Mouse (Mus musculus) cerebellum, postnatal 14 days (tissue): Measurements from ENCODE around the gene Kpnb1.

Experiments used
- DNase-seq, 2 experiments: peaks; one replicate each; pipeline ENCODE4 v3.0.0; 2021; ENCODE audit warnings: mixed read lengths in 2 of 2

Gene Kpnb1

DNA sequence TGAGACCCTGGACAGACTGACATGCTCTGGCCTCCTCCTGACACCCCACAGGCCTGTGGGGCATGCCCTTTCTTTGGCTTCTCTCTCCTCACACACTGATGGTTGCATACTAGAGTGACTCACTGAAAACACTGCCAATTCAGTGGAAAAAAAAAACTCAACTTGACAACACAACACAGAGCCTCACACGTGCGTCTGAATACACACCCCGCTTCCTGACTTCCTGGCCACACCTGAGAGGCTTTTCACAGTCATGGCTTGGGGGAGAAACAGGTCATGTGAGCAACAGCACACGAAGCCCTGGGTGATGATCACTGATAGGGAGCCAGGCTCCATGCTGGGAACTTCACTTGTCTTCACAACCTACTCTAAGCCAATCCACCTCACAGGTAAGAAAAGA lies 46.9 kb downstream of the Kpnb1 start:
- DNase-seq: no peak

DNA sequence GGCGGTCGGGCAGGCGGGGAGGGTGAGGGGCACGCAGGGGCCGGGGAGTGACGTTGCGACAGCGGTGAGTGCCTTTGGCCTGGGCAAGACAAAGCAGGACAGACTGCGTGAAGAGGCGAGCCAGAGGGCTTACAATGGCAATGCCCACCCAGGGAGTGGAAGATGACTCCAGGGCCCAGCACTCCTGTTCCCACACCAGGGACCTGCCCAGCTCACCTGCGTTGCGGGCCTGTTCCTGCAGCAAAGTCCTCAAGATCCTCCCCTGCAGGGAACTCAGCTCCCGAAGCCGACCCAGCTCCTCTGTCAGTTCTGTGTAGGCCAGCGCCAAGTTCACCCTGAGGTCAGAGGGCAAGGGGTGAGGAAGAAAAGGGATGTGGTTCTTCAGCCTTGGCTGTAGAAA lies 48.4 kb downstream of the Kpnb1 start:
- no peak for DNase-seq

DNA sequence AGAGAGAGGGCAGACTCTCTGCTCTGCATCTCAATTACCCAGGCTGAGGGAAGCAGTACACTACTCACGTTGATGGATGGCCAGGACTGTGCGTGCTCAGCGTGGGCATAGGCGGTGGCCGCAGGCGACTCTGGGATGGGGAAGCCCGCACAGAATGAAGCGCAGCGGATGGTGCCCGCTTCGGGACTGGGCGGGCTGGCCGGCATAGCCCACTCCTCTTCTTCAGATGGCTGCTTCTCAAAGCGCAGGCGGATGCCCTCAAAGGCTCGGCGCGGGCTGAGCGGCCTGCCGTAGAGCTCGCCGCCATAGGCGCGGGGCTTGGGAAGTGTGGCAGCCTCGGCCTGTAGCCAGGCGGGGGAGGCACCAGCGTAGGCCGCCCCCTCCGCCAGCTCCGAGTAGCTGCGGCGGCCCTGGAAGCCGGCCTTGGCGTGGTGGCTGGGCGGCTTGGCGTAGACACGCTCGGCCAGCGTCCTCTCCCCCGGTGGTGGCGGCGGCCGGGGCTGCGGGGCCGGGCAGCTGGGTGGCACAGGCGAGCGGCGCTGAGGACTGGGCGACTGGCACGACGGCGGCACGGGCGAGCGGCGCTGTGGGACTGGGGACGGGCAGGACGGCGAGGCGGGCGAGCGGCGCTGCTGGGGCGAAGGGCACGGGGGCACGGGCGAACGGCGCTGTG lies 49.0 kb downstream of the Kpnb1 start:
- DNase-seq: peak; percentile 70 to 72

DNA sequence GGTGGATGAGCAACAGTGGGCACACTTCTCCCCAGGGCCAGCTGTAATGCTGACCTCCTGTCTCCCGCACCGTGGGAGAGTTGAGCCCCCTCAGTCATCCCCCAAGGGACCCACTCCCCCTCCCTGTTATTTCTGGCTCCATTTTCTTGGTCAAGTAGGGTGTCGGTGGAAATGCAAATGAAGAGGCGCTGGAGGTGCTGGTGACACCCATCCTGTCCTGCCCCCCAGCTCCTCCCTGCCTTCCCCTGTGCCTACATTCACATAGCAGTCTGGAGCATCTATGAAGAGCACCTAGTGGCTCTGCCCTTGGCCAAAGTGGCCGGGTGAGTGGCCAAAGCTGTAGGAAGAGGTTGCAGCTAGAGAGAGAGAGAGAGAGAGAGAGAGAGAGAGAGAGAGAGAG lies 54.4 kb downstream of the Kpnb1 start:
- DNase-seq: no peak

DNA sequence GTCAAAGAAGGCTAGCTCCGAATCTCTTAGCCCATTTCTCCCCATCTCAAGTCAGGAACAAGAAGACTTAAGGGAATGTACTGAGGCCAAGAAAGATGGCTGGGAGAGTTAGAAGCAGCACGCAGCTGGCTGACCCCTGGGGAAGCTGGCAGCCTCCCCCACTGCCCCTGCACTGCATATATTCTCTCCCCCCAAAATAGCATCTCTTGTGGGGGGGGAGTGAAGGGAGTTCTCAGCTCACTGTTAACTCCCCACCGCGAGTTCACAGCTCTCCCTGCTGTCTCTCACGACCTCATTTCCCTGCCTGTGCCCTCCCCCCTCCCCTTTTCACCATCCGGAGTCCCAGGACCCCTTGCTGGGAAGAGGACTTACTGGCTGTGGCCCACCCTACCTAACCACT lies 55.5 kb downstream of the Kpnb1 start:
- no peak for DNase-seq

DNA sequence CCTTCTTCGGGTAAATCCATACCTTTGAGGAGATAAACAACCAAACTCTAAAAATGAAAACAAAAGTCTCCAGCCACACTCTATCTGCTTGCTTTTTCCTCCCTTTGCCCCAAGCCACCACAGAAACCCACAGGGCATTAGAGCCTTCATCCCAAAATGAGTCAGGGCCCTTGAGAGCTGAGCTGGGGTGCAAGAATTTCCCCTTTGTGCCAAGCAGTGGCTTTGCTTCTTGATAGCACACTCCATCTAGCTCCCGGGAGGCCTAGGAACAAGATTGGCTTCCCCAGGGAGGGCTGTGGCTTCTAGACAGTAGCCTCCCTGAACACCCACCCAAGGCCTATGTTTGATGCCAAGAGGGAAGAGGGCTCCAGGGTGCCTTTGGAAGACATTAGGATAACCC lies 56.0 kb downstream of the Kpnb1 start:
- no peak for DNase-seq

DNA sequence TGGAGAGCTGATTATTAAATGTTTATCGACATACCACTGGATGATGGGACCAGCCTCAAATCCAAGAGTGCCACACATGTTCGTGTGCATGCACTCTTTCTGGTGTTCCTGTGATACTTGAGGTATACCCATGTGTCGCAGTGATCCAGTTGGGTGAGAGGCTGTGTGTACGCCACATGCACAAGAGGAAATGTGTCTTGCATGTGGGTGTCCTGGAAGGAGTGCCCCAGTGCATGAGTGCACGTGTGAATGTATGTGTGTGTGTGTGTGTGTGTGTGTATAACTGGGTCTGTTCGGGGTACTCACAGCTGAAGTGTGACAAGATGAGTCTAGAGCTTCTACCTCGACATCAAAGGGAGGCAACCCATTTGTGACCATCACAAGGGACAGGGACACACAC lies 57.4 kb downstream of the Kpnb1 start:
- DNase-seq: no peak

DNA sequence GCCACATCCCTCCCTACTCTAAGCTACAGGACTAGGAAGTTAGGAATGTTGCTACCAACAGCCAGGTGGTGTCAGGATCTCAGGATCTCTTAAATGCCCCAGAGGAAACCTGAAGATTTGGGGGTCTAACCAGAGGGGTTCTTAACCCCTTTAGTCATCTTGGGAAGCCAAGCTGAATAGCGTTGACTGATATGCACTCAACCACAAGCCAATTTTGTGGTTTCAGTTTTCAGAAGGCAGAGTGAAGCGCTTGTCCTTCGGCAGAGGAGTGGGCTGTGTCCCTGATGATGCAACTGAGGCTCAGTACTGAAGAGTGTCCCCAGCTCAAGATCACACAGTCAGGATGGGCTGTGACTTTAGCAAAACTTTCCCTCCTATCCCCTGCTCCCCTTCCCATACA lies 58.7 kb downstream of the Kpnb1 start:
- DNase-seq: no peak

DNA sequence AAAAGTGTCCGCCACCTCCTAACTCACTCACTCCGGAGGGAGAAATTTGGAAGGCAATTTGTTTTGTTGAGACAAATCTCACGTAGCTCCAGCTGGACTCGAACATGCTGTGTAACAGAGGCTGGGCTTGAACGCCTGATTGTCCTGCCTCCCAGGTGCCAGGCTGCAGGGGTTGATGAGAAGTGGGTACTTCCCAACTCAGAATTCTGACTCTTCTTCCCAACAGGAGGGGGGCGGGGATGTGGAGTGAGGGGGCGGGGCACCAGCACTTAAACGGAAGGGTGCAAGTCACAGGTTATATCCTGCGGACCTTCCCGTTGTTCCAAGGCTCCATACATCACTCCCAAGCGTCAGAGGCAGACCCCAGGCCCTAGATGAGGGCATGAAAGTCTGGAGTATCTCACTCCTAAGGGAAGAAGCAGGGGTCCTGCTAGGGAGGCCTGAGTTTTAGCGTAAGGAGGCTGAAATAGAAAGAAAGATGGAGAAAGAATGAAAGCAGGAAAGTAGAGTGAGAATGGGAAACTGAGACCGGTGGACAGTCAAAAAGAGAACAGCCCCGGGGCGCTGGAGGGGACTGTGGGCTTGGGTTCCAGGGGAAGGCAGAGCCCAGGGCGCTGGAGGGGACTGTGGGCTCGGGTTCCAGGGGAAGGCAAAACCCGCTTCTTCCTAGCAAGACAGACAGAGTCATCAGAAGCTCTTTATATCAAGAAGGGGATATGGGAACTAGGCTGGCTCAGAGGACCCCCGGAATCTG lies 60.0 kb downstream of the Kpnb1 start:
- DNase-seq: no peak

DNA sequence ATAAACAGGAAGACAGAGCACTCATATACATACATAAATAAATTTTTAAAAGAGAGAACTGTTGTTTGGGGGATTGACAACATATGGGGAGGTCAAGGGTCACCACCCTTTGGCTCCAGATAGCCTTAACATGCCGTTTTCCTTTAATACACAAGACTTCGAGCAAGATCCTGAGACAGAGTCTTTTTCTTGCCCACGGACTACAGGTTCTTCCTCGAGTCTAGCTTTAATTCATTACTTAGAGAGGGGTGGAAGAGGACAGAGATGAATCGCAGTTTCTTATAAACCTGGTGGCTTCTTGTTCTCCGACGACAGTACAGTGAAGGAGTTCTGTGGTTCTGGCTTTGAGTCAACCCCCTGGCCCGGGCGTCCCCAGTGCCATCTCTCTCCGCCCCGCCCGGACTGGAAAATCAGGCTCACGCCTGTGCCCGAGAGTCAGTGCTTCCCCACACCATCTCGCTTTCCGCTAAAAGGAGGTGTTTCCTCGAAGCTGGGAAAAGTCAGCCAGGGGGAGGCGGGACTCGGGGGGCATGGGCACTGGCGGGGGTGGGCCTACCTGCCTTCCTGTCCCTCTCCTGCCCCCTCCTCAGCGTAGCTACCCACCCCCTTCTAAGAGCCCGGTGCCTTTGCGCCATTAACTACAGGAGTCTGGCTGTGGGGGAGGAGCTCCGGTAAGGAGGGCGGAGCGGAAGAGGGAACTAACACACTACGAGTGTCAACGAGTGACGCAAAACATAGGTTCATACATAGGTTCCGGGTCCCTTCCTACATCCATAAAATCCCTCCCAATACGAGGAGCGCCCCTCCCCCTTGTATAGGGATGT lies 60.8 kb downstream of the Kpnb1 start:
- DNase-seq: peak; percentile 31 to 59

DNA sequence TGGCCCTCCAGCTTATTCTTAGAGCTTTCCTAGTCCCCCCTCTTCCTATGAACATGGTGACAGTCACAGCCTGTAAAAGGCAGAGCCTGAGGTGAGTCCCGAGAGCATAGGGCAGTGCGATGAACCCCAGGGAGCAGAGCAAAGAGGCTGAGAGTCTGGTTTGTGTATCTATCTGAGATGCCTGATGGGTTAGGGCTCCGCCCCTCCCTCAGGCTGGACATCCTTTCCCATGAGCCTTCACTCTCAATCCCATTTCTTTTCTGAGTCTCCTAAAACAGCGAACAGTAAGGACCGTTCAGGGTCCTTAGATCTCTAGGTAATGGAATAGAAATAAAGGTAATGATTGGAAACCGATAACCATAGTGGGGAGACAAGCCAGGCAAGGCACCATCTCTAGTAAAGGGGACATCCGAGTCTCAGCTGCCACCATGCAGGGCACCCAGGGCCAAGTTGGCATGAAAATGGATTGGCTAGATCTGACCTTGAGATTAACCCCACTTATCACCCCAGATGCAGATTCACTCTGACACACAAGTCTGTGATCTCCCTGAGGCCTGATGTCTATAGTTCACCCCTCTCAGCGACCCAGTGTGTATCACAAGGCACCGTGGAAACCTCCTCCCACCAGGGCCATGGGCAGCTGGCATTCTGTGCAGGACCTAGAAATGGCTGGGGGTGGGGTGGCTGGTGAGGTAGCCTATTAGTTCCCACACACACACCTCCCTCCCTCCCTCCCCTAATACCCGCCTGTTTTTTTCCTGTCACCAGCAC lies 63.2 kb downstream of the Kpnb1 start:
- DNase-seq: no peak

DNA sequence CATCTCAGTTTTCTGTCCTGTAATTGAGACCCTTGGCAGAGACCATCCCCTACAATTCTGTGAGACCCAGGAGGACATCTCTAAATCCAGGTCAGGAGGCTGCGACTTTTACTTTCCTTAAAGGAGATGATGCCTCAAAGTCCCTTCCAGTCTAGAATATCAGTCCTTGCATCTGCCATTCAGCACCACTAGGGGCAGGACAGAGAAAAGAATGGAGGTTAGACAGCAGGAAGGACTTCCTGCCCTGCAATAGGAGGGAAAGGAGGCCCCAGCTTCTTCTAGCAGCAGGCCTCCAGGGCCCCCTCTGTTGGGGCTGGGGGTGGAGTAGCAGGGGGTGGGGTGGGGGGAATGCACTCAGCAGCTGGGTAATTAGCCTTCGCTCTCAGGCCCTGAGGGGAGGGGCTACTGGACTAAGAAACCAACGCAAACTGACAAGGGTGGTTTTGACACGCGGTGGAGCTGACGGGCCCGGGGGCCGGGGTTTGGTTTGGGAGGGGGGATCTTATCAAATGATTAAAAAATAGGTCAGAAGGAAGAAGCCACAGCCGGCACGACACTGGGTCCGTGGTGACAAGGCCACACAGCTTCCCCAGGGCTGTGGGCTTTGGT lies 64.3 kb downstream of the Kpnb1 start:
- no peak for DNase-seq

DNA sequence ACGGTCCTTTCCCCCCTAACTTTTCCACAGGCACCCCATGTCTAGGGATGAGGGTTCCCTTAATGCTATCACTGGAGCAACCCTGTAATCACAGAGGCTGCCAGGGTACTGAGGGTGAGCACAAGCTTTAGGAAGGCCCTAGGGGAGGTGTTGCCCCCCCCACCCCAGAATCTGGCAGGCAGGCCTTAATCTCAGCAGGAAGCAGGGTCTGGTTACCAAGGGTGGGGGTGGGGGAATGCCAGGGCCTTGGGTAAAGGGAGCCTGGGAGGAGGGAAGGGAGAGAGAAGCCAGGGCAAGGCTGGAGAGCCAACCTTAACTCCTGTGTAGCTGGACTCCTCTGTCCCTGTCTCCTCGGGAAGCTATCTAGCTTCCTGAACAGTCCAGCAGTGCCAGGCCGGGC lies 67.0 kb downstream of the Kpnb1 start:
- DNase-seq: no peak

DNA sequence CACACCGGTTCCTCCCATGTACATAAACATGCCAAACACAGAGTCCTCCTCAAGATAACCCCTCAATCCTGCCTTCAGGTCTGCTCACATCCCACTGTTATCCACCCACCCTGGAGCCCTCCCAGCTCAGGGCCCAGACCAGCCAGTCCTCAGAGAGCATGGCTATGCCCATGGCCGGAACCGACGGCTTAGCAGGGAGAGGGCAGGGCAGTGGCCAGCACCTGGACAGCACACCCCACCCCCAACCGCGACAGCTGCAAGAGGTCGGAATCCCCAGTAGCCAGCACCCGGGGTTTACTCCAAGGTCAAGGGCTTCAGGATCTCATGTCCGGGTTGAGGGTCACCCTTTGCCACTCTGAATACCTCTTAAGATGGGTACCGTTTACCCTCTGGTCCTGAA lies 67.5 kb downstream of the Kpnb1 start:
- DNase-seq: no peak

DNA sequence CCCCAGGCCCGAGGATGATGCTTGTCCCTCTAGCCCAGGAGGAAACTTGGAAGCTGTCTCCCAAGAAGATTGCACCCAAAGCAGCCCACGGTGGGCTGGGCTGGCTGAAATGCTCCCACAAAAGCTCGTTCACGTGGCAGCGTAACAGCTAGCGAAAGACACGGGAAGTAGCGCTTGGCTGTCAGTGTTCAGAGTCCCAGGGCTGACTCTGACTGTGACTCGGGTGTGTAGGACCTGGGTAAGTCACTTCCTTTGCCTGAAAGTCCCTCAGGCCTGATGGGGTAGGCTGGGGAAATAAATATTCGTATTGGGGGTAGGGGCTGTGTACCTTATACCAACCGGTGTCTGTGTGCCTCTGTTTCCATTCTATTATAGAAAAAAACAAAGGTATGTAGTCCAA lies 71.9 kb downstream of the Kpnb1 start:
- no peak for DNase-seq

DNA sequence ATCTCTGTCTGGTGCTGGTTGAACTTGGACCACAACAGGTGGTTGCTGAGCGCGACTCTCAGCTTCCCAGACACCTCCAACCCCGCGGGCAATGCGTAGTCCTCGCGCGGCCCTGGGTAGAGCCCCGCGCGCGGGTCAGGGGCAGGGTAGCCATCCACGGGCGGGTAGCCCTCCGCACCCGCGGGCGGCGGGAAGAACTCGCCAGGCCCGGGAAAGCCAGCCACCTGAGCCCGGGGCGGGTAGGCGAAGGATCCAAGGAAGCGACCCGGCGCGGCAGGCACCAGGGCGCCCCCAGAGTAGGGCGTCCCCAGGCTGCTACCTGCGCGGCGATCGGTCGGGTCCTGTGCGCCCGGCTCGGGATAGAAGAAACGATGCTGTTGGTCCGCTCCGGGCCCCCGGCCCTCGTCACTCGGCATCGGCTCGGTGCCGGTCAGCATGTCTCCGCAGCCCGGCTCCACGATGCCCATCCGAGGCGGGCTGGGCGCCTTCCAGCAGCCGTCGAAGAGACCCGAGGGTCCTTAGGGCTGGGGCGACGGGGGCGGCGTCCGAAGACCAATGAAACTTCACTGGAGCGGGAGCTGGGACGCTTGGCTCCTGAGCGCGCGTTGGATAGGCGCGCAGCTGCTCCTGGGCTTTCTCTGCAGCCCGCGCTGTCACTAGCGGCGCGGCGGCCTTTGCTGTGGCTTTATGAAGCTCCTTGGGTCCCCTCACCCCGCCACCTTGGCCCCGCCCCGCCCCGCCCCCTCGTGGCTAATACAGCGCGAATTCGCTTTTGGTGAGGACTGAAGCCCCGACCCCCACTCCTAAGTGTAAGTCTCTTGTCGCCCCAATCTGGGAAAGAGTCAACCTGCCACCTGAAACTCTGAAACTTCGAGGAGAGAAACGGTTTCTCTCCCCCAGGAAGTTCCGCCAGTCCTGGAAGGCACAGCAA lies 72.7 kb downstream of the Kpnb1 start, which contains the start of gene Tbx21:
TSS of gene Tbx21 (minus strand) at position 661 of the 931 bp plus-strand sequence.
- no peak for DNase-seq

DNA sequence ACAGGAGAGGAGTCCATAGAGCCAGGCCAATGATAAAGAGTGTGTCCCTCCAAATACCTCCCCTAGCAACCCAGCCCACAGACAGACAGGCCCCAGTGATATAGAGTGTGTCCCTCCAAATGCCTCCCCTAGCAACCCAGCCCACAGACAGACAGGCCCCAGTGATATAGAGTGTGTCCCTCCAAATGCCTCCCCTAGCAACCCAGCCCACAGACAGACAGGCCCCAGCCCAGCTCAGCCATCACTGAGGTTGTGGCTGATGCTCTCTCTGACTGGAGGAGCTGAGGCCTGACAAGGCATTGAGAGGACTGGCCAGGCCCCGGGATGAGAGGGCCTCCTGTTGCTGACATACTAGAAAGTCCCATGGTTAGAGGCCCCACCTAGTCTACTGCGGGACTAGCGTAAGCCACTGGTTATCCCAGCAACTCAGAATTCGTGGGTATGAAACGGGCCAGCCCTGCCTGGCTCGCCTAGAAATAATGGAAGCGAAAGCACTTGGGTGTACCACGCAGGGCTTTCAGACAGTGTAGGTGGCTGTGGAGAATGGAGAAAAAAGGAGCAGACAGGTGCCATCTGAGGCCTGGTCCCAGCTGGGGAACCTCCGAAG lies 75.1 kb downstream of the Kpnb1 start:
- DNase-seq: no peak
